Mouse (Mus musculus) ES-E14 (cell line): ENCODE data around the gene Pcp4l1.

Experiments used
- CHD2 ChIP-seq: IDR thresholded peaks from 2 replicates; pipeline ENCODE4 v1.6.1; 2014; ENCODE audit warnings: mild to moderate bottlenecking, low read depth, low read length, inconsistent platforms
- HCFC1 ChIP-seq: IDR thresholded peaks from 2 replicates; pipeline ENCODE4 v1.6.1; 2012; ENCODE audit warnings: low read length, inconsistent platforms, borderline replicate concordance; ENCODE audit not compliant: insufficient read depth
- MAFK ChIP-seq: IDR thresholded peaks from 2 replicates; pipeline ENCODE4 v1.6.1; 2014; ENCODE audit warnings: mild to moderate bottlenecking, low read depth, low read length, inconsistent platforms; ENCODE audit not compliant: insufficient read depth
- ZC3H11A ChIP-seq: IDR thresholded peaks from 2 replicates; pipeline ENCODE4 v1.6.1; 2012; ENCODE audit warnings: low read depth, mild to moderate bottlenecking, inconsistent platforms, low read length, borderline replicate concordance
- ZNF384 ChIP-seq: IDR thresholded peaks from 2 replicates; pipeline ENCODE4 v1.6.1; 2012; ENCODE audit warnings: low read depth, low read length, inconsistent platforms

DNA sequence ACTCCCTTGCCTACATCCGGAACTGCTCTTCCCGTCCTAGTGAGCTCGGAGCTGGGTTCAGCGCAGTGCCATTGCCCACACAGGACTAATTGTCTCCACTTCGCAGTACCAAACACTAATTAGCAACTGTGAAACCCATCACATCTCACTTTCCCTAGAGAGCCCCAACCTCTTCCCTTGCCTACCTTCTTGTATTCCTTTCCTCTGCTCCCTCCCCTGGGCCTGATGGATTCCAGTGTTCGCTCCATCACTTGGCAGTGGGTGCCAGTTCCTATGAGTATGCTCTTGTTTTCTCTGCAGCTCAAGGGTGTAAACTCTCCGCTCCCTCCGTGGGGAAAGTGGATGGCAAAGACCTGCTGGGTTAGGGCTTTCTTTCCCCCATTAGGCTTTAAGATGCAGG lies 10.4 kb downstream of the Pcp4l1 start:
- TF ChIP-seq HCFC1 (no peak), ZNF384 (no peak), ZC3H11A (no peak), CHD2 (no peak), MAFK (no peak)
